Mouse (Mus musculus): ENCODE measurements at regions not wholly inside any gene's neighbourhood (a gene's known extent, or its start where the extent isn't known, plus 50 kb on each side); places are given as distances from the start of the nearest gene placed in this dataset.

- TF ChIP-seq CTCF (IDR thresholded peaks at IDR 0.05; ENCODE audit: low read depth) (no peak), EP300 (IDR thresholded peaks at IDR 0.05; ENCODE audit: low read depth) (no peak)
Measured at GRCm38 (mm10) chr5:39023241-39023640, 146.6 kb upstream of the Clnk start.
